Mouse (Mus musculus) liver, embryonic 14.5 days (tissue): ENCODE measurements around the gene Grk2.

ENCODE experiments used
- CTCF ChIP-seq: IDR thresholded peaks from 2 replicates; pipeline ENCODE4 v1.5.1; 2016; ENCODE audit warnings: antibody characterized with exemption, low read depth, control low read depth
- EP300 ChIP-seq: IDR thresholded peaks from 2 replicates; pipeline ENCODE4 v1.6.1; 2016; ENCODE audit warnings: antibody characterized with exemption, low read depth

- TF ChIP-seq CTCF (peak; percentile 38; the same call in 1 of the 2 replicates), EP300 (no peak)
These were observed 59.0 kb downstream of the Grk2 start for GRCm38 (mm10) chr19:4247010-4247409.
